Mouse (Mus musculus) neural tube, embryonic 11.5 days (tissue): ENCODE measurements around the gene Klc1. TPM values are rescaled to one million over a fixed set of nuclear protein-coding genes. Genes with fewer than 3 reads are reported as not detected.

Experiments used
- ATAC-seq: fragments of 200-750 bp; cut with Nextera tagmentation; 2 replicates; pipeline ENCODE4 v1.8.0; 2017; ENCODE audit warnings: moderate number of reproducible peaks, mild to moderate bottlenecking, moderate TSS enrichment, moderate library complexity; ENCODE audit not compliant: insufficient read depth, low FRiP score, low TSS enrichment
- DNase-seq: peaks from one replicate; pipeline ENCODE4 v3.0.0-alpha.2; 2015; ENCODE audit warnings: low spot score
- H3K27ac ChIP-seq: fragments of 300-500 bp; sonication (generic); 2 replicates; pipeline ENCODE4 v1.5.1; 2014; ENCODE audit warnings: low read depth, mild to moderate bottlenecking, low read length
- H3K27me3 ChIP-seq: fragments of 300-500 bp; sonication (generic); 2 replicates; pipeline ENCODE4 v1.6.1; 2014; ENCODE audit warnings: mild to moderate bottlenecking, low read length, mixed read lengths; ENCODE audit not compliant: control insufficient read depth, insufficient read depth
- H3K36me3 ChIP-seq: fragments of 300-500 bp; sonication (generic); 2 replicates; pipeline ENCODE4 v1.6.1; 2014; ENCODE audit warnings: mild to moderate bottlenecking, low read length, moderate library complexity, mixed read lengths; ENCODE audit not compliant: control insufficient read depth, insufficient read depth
- H3K4me1 ChIP-seq: fragments of 300-500 bp; sonication (generic); 2 replicates; pipeline ENCODE4 v1.6.1; 2014; ENCODE audit warnings: low read length, mixed read lengths; ENCODE audit not compliant: control insufficient read depth, insufficient read depth
- H3K4me2 ChIP-seq: fragments of 300-500 bp; sonication (generic); 2 replicates; pipeline ENCODE4 v1.6.1; 2014; ENCODE audit warnings: low read depth, mild to moderate bottlenecking, moderate library complexity
- H3K4me3 ChIP-seq: fragments of 300-500 bp; sonication (generic); 2 replicates; pipeline ENCODE4 v1.5.1; 2014; ENCODE audit warnings: low read depth, low read length
- H3K9ac ChIP-seq: fragments of 300-500 bp; sonication (generic); 2 replicates; pipeline ENCODE4 v1.6.1; 2014; ENCODE audit warnings: mild to moderate bottlenecking, low read length
- H3K9me3 ChIP-seq: fragments of 300-500 bp; sonication (generic); 2 replicates; pipeline ENCODE4 v1.6.1; 2016; ENCODE audit warnings: low read length; ENCODE audit not compliant: control insufficient read depth
- WGBS: fragments of 180-500 bp; shearing (Covaris S2); extraction: QIAGEN DNeasy Blood & Tissue Kit; methylation state at CpG from one replicate; pipeline ENCODE4 v1.1.7; 2014; 5-methylcytosine and 5-hydroxymethylcytosine counted together
- polyA plus RNA-seq: library from polyadenylated mRNA; unstranded; fragments of >200 nt; fragmentation: Nextera tagmentation; extraction: Ambion mirVana; gene quantifications from 2 replicates; pipeline ENCODE4 v1.2.1, GENCODE M21; 2014

The Klc1 gene
- polyA plus RNA-seq, 1 experiment from 2014 or later = 364 TPM

DNA sequence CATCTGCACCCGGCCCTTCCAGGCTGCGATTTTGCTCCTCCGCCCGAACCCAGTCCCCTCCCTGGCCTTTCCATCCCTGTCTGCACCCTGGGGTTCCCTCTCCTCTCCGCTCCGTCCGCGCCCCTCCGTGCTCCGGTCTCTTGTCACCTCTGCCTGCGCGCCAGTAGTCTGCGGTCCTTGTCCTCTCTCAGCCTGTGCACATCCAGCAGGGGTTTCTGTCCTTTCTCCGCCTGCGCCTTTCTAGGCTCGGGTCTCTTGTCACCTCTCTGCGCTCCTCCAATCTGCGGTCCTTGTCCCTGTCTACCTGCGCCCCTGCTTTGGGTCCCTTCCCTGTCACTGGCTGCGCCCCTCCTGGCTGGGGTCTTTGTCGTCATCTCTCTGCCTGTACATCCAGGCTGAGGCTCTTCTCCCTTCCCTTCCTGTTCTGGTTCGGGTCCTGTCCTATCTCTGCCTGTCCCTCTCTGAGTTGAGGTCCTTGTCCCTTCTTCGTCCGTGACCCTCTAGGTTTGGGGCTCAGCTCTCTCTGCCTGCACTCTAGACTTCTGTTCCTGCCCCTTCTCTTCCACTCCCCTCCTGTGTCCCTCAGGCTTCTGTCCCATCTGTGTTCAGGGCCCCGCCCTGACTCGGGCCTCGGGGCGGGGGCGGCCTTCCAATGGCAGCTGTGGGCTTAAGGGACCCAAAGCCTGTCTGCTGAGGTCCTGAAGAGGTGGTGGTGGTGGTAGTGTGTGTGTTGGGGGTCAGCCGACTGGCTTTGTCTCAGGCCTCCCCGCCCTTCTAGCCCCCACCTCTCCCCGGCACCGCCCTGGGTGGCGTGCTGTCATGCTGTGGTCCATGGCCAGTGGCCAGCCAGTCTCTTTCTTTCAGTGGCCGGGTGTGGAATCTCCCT, 770 bp downstream of the Klc1 start:
- H3K27me3 ChIP-seq = no peaks in the 10 kb centered on the region
- no peaks in the 10 kb centered on the region; the same call in 1 of the 2 replicates for H3K36me3 ChIP-seq
- H3K27ac ChIP-seq = peak overlapping the region; percentile 94
- peak overlapping the region; percentile 94 for H3K4me3 ChIP-seq
- DNase-seq = peak; percentile 67
- no peaks in the 10 kb centered on the region for H3K9me3 ChIP-seq
- ATAC-seq = peak; percentile 56
- WGBS = 3% methylated on average over 35 of the region's 35 CpGs
- peak overlapping the region; percentile 99 for H3K4me2 ChIP-seq
- peak overlapping the region; percentile 95 for H3K9ac ChIP-seq
- peaks cover 14% of the 10 kb centered on the region for H3K4me1 ChIP-seq

DNA sequence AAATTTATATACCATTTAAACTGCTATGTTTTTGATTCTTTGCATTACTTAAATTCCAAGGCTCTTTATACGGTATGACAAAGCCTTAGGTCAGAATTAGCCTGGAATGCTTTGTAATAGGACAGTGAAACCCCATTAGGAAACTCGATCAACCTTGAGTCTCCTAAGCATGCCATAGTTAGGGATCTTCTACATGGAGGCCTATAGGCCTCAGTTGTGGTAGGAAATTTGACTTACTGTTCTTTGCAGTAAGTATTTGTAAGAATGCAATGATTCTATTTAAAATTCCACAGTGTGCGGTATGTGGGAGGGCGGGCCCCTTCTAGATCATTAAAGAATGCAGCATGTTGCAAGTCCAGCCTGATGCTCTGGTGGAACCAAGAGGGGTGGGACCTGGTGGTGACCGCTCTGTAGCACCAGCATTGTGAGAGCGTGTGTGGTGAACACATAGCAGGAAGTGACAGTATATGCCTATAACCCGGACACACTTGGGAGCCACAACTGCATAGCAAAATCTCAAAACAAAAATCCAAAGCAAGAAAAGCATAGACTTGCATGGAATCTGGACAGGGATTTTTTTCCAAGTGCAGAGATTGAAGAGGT, 1.8 kb downstream of the Klc1 start:
- peak overlapping the region; percentile 94 for H3K4me3 ChIP-seq
- no peak overlapping the region; the same call in 1 of the 2 replicates for H3K9ac ChIP-seq
- H3K4me1 ChIP-seq = peaks cover 14% of the 10 kb centered on the region
- no peak for DNase-seq
- H3K27ac ChIP-seq = no peak overlapping the region
- H3K27me3 ChIP-seq = no peaks in the 10 kb centered on the region
- 86% methylated on average over 7 of the region's 7 CpGs for WGBS
- no peaks in the 10 kb centered on the region for H3K9me3 ChIP-seq
- H3K36me3 ChIP-seq = no peaks in the 10 kb centered on the region; the same call in 1 of the 2 replicates
- peak overlapping the region; percentile 99 for H3K4me2 ChIP-seq
- ATAC-seq = no peak

DNA sequence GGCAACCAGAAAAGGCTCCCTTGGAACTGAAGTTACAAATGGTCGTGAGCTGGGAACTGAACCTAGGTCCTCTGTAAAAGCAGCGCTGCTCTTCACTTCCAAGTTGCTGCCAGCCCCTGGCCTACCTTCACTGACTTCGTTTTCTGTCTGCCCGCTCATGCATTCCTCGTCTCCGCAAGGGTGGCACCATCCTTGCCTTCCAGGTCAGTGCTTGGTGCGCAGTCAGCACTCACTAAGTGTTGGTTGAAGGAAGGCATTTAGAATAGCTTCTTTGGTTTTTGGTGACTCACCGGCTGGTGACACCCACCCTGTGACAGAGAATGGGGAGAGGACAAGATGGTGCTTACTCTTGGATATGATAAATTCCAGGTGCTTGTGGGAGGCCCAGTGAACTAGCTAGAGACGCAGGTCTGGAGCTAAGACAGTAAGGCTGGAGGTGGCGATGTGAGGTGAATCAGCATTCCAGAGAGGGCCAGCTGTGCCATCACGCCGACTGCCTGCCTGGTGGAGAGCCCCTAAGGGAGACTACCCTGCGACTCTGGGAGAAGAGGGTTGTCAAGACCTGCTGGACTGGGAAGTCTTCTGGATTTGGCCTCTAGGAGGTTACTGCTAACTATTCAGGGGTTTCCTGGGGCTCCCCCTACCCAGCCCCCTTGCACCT, 4.1 kb downstream of the Klc1 start:
- no peak overlapping the region for H3K4me2 ChIP-seq
- no peak for DNase-seq
- WGBS = 94% methylated on average over 13 of the region's 13 CpGs
- H3K9ac ChIP-seq = no peak overlapping the region
- H3K4me3 ChIP-seq = no peak overlapping the region
- H3K36me3 ChIP-seq = no peaks in the 10 kb centered on the region; the same call in 1 of the 2 replicates
- no peaks in the 10 kb centered on the region for H3K27me3 ChIP-seq
- H3K27ac ChIP-seq = no peak overlapping the region
- H3K4me1 ChIP-seq = peaks cover 31% of the 10 kb centered on the region
- H3K9me3 ChIP-seq = no peaks in the 10 kb centered on the region
- ATAC-seq = no peak

DNA sequence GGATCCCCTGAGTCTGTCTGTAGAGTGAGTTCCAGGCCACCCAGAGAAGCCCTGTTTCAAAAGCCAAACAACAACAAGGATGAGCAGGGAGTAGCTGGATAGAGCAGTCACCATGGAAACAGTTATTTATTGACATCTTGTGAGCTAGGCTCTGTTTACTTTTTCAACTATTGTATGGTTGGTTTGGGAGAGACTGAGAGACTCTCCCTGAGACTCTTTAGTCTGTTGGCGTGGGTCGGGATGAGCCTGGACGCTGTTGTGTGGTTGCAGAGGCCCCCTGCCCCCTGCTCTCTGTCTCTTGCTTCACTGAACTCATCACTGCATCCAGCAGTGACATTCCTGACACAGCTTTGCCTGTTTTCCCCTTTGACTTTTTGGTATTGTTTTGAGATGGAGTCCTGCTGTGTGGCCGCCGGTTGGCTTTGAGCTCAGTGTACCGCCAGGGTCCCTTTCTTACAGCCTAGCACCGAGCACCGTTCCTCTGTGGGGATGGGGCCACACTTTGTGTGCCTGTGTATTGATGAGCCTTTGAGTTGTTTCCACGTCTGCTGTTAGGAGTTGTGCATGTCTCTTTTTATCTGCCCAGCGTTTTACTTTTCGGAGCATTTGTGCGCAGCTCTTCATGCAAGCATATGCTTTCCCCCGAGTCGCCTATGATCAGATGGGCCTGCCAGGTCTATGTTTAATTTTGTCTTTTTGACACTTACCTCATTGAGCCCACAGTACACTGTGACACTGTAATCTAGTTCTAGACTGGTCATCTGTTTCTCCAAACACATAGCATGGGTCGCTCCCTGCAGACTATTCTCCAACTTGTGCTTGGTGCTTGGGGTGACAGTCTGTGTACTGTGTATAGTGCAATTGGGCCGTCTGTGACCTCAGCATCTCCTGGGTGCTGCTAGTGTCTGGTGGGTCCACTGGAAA, 7.9 kb downstream of the Klc1 start:
- H3K27ac ChIP-seq = 0 out of 2 replicates have a peak overlapping the region, but pooled peaks have one; percentile 23
- DNase-seq = peak; percentile 38

DNA sequence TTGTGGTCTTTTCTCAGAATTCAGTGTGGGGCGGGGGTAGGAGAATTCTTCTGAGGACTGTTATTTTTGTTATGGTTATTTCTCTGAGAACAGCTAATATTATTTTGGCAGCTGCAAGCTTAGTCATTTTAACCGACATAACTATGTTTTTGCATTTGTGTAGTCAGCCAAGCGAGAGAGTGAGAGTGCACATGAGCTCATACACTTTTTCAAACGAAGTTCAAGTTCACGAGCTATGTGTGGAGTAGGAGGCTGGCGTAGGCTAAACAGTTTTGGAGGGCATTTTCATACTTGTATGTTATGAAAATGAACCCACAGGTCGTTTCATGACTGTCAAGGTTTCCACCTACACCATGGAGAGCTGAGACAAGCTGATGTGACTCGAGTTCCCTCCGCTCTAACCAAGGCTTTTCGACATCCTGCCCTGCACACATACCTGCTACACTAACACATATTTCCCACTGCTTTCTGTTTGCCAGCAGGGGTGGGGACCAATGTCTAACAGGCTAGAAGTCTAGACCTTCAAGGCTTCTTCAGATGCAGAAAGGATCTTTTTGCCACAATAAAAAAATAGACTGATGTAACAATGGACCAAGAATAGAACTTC, 9.8 kb downstream of the Klc1 start:
- peaks cover 21% of the 10 kb centered on the region for H3K4me1 ChIP-seq
- H3K9me3 ChIP-seq = no peaks in the 10 kb centered on the region
- H3K9ac ChIP-seq = no peak overlapping the region
- peaks cover 7% of the 10 kb centered on the region for H3K36me3 ChIP-seq
- H3K4me3 ChIP-seq = no peak overlapping the region
- 92% methylated on average over 10 of the region's 10 CpGs for WGBS
- ATAC-seq (no peak), DNase-seq (no peak)
- no peaks in the 10 kb centered on the region for H3K27me3 ChIP-seq
- H3K4me2 ChIP-seq = no peak overlapping the region
- H3K27ac ChIP-seq = no peak overlapping the region

More for the DNA sequence above, 7.9 kb downstream of the Klc1 start:
- Histone ChIP-seq H3K9me3 (no peaks in the 10 kb centered on the region), H3K36me3 (no peaks in the 10 kb centered on the region; the same call in 1 of the 2 replicates), H3K4me1 (peaks cover 21% of the 10 kb centered on the region), H3K4me2 (peak overlapping the region; percentile 27; the same call in 1 of the 2 replicates), H3K4me3 (no peak overlapping the region), H3K9ac (peak overlapping the region; percentile 31; the same call in 1 of the 2 replicates), H3K27me3 (no peaks in the 10 kb centered on the region)
- WGBS = 36% methylated on average over 16 of the region's 16 CpGs
- ATAC-seq = 0 out of 2 replicates have a peak, but pooled peaks have one; percentile 45

DNA sequence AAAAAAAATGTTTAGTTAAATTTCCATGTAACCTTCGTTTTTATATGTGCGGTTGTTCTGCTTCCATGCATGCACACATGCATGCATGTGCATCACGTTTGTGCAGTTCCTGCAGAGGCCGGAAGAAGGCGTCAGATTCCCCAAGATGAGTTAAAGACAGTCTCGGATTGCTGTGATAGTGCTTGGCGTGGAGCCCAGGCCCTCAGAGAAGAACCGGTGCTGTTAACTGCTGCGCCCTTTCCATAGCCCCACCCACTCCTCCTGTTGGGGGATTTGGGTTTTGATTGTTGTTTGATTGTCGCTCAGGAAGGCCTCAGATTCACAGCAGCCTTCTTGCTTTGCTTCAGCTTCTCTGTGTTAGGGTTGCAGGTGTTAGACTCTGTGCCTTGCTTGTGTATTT, 10.7 kb downstream of the Klc1 start:
- Histone ChIP-seq H3K4me2 (no peak overlapping the region), H3K27ac (no peak overlapping the region), H3K9me3 (no peaks in the 10 kb centered on the region), H3K9ac (no peak overlapping the region), H3K27me3 (no peaks in the 10 kb centered on the region), H3K4me1 (peaks cover 21% of the 10 kb centered on the region), H3K4me3 (no peak overlapping the region), H3K36me3 (peaks cover 8% of the 10 kb centered on the region)
- DNase-seq = no peak
- no peak for ATAC-seq
- 42% methylated on average over 10 of the region's 10 CpGs for WGBS

DNA sequence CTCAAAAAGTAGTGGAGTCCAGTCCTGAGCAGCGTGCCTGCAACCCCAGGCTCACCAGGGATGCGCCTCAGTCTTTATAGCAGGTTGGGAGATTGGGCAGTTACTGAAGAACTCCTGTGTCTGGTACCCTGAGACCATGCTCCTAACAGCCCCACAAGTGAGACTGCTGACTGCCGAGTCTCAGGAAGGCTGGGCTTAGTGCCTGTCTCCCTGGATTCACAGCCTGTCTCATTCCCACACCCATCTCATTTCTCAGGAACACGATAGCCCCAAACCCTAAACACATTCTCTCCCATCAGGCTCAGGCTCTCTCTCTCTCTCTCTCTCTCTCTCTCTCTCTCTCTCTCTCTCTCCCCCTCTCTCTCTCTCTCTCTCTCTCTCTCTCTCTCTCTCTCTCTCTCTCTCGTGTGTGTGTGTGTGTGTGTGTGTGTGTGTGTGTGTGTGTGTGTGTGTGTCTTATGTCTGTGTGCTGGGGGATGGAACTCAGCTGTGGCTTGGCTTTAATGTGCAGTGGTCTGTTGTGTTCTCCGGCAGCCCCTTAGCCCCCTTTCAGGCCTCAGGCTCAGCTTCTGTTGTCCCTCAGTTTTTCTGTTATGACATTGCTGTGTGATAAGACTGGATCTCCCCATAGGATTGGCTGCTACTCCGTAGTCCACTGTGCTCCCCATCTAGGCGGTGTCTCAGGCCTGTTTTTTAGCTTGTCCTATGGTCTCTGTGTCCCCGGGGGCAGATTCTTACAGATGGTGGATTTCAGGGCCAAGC, 11.3 kb downstream of the Klc1 start:
- Histone ChIP-seq H3K4me3 (no peak overlapping the region), H3K4me1 (peaks cover 21% of the 10 kb centered on the region), H3K9me3 (no peaks in the 10 kb centered on the region), H3K27me3 (no peaks in the 10 kb centered on the region), H3K4me2 (no peak overlapping the region), H3K9ac (no peak overlapping the region), H3K27ac (no peak overlapping the region), H3K36me3 (peaks cover 14% of the 10 kb centered on the region)
- ATAC-seq (no peak), DNase-seq (no peak)
- 72% methylated on average over 8 of the region's 9 CpGs for WGBS
